Mouse (Mus musculus) heart, embryonic 13.5 days (tissue): ENCODE results near the gene Chmp1a. TPM values are rescaled to one million over a fixed set of nuclear protein-coding genes. Genes with fewer than 3 reads are reported as not detected.

Source experiments
- polyA plus RNA-seq: library from polyadenylated mRNA; unstranded; fragments of >200 nt; fragmentation: Nextera tagmentation; extraction: Ambion mirVana; gene quantifications from 2 replicates; pipeline ENCODE4 v1.2.1, GENCODE M21; 2015

Gene Chmp1a
- polyA plus RNA-seq, 1 experiment from 2014 or later = 91.2 TPM

Other genes starting within 250 kb of the Chmp1a start
- 18.8 and 20.3 TPM in 2 replicates for gene Ankrd11, start 170.5 kb downstream of the Chmp1a start, polyA plus RNA-seq
- gene Spg7, start 149.8 kb downstream of the Chmp1a start, polyA plus RNA-seq = 62.2 and 62.7 TPM in 2 replicates
- gene Rpl13, start 110.4 kb downstream of the Chmp1a start, polyA plus RNA-seq = 938 and 957 TPM in 2 replicates
- 0.19 and 0.24 TPM in 2 replicates for gene Cpne7, start 95.4 kb downstream of the Chmp1a start, polyA plus RNA-seq
- gene Sult5a1, start 54.4 kb downstream of the Chmp1a start, polyA plus RNA-seq = 4.0 and 7.5 TPM in 2 replicates
- 2.5 and 3.3 TPM in 2 replicates for gene Dpep1, start 26.5 kb downstream of the Chmp1a start, polyA plus RNA-seq
- gene Spata33, start 69 bp upstream of the Chmp1a start, polyA plus RNA-seq = 3.7 TPM in 2 replicates
- 19.5 and 20.5 TPM in 2 replicates for gene Cdk10, start 12.1 kb upstream of the Chmp1a start, polyA plus RNA-seq
- gene Spata2l, start 23.5 kb upstream of the Chmp1a start, polyA plus RNA-seq = 3.1 and 3.2 TPM in 2 replicates
- gene Zfp276, start 41.4 kb upstream of the Chmp1a start, polyA plus RNA-seq = 12.7 and 13.5 TPM in 2 replicates
- 18.1 and 18.5 TPM in 2 replicates for gene Vps9d1, start 41.6 kb upstream of the Chmp1a start, polyA plus RNA-seq
- gene Fanca, start 105.8 kb upstream of the Chmp1a start, polyA plus RNA-seq = 17.0 and 17.5 TPM in 2 replicates
- 1.1 and 1.7 TPM in 2 replicates for gene Spire2, start 120.0 kb upstream of the Chmp1a start, polyA plus RNA-seq
- gene Tcf25, start 161.0 kb upstream of the Chmp1a start, polyA plus RNA-seq = 136 and 141 TPM in 2 replicates
- gene Mc1r, start 194.3 kb upstream of the Chmp1a start, polyA plus RNA-seq = not detected in 2 replicates
- gene Tubb3, start 198.7 kb upstream of the Chmp1a start, polyA plus RNA-seq = 4.1 and 4.9 TPM in 2 replicates
- gene Def8, start 210.8 kb upstream of the Chmp1a start, polyA plus RNA-seq = 30.4 and 31.1 TPM in 2 replicates